Mouse (Mus musculus) megakaryocyte, embryonic 14.5 days (primary cell): ENCODE measurements around the gene Dnah7c. TPM values are rescaled to one million over a fixed set of nuclear protein-coding genes. Genes with fewer than 3 reads are reported as not detected.
"Not testable (repeated sequence)": the region's sequence is repeated elsewhere in the genome, so short reads cannot be mapped to it uniquely, and the experiment has no call there.

Experiments
- H3K27me3 ChIP-seq: replicated peaks from 2 replicates; pipeline ENCODE3; 2012; ENCODE audit warnings: inconsistent platforms
- H3K36me3 ChIP-seq: replicated peaks from 2 replicates; pipeline ENCODE3; 2012; ENCODE audit warnings: low read length, inconsistent platforms, mixed read lengths
- H3K4me1 ChIP-seq: 2 replicates; pipeline ENCODE4 v1.6.1; 2012; ENCODE audit warnings: inconsistent platforms
- H3K4me3 ChIP-seq: replicated peaks from 2 replicates; pipeline ENCODE3; 2012; ENCODE audit warnings: moderate library complexity, mild to moderate bottlenecking, inconsistent platforms
- H3K9me3 ChIP-seq: 2 replicates; pipeline ENCODE4 v1.6.1; 2012; ENCODE audit warnings: inconsistent platforms
- FLI1 ChIP-seq: IDR thresholded peaks from 2 replicates; pipeline ENCODE4 v1.6.1; 2012; ENCODE audit warnings: low read length, inconsistent platforms, mixed read lengths
- GATA1 ChIP-seq: IDR thresholded peaks from 3 replicates; pipeline ENCODE4 v1.6.1; 2012; ENCODE audit warnings: mixed read lengths, low read length, inconsistent platforms, borderline replicate concordance
- polyA plus RNA-seq: library from polyadenylated mRNA; stranded (reverse); fragments of >175 nt; gene quantifications from 2 replicates; pipeline ENCODE4 v1.2.3, GENCODE M21; 2012; ENCODE audit warnings: low replicate concordance; ENCODE audit not compliant: insufficient read depth

Gene Dnah7c
- polyA plus RNA-seq, 1 experiment = not detected

DNA sequence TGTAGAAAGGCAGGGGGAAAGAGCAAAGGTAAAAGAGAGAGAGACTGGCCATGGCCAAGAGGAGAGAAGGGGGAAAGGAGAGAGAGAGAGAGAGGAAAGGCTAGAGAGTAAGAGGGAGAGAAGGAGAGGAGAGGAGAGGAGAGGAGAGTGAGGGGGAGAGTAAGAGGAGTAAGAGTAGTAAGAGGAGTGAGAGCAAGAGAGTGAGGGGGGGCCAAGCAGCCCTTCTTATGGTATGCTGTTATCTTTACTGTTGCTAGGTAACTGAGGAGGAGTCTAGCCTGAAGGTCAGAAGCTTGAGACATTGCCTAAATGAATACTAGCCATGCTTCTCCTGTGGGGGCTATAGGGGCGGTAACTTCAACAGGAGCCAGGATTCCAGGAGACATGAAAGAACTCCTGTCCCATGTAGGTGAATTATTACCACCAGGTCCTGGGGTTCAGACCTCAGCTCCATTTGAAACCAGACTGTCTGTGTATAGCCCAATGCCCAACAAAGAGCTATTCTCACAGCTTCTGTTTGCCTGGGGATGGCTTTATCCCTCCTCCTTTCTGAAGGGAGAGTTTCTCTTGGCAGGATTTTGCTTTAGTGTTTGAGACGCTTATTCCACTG lies 119.5 kb downstream of the Dnah7c start:
- no peak overlapping the region for H3K4me3 ChIP-seq
- H3K27me3 ChIP-seq = no peaks in the 10 kb centered on the region
- H3K4me1 ChIP-seq = no peaks in the 10 kb centered on the region
- H3K9me3 ChIP-seq = peaks cover 7% of the 10 kb centered on the region; the same call in 1 of the 2 replicates
- no peaks in the 10 kb centered on the region for H3K36me3 ChIP-seq
- no peak for TF ChIP-seq FLI1
- TF ChIP-seq GATA1 = no peak

- Histone ChIP-seq H3K36me3 (no peaks in the 10 kb centered on the region), H3K9me3 (no peaks in the 10 kb centered on the region), H3K4me3 (no peak overlapping the region), H3K4me1 (no peaks in the 10 kb centered on the region), H3K27me3 (no peaks in the 10 kb centered on the region)
- TF ChIP-seq GATA1 (no peak), FLI1 (no peak)
These were observed 155.0 kb downstream of the Dnah7c start for GRCm38 (mm10) chr1:46580385-46580784.

DNA sequence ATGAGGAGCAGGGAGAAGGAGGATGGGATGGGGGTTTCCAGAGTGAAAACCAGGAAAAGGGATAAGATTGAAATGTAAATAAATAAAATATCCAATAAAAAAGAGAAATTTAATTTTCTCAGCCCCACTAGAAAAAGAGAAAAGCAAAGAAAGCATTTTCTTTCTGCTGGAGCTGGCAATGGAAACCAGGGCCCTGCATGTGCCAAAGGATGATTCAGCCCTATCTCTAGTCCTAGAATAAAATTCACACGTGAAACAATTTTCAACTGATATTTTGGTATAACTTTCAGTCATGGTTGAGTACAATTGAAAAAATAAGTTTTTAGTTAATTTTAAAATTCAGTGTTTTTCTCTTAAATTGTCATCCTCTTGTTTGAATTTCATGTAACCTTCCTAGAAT lies 168.4 kb downstream of the Dnah7c start:
- H3K9me3 ChIP-seq, H3K4me1 ChIP-seq, H3K27me3 ChIP-seq, H3K36me3 ChIP-seq, H3K4me3 ChIP-seq: not testable (repeated sequence)

- H3K4me1 ChIP-seq, H3K9me3 ChIP-seq, H3K4me3 ChIP-seq, H3K27me3 ChIP-seq, H3K36me3 ChIP-seq: not testable (repeated sequence)
These were observed 171.0 kb downstream of the Dnah7c start for GRCm38 (mm10) chr1:46596343-46596742.

- Histone ChIP-seq H3K36me3 (no peaks in the 10 kb centered on the region), H3K9me3 (peaks cover 5% of the 10 kb centered on the region; the same call in 1 of the 2 replicates), H3K4me3 (no peak overlapping the region), H3K4me1 (no peaks in the 10 kb centered on the region), H3K27me3 (no peaks in the 10 kb centered on the region)
- TF ChIP-seq GATA1 (no peak), FLI1 (no peak)
These were observed 194.9 kb downstream of the Dnah7c start for GRCm38 (mm10) chr1:46620331-46620730.

- not testable (repeated sequence) for H3K27me3 ChIP-seq, H3K9me3 ChIP-seq
These were observed 200.5 kb downstream of the Dnah7c start for GRCm38 (mm10) chr1:46625914-46626313.

DNA sequence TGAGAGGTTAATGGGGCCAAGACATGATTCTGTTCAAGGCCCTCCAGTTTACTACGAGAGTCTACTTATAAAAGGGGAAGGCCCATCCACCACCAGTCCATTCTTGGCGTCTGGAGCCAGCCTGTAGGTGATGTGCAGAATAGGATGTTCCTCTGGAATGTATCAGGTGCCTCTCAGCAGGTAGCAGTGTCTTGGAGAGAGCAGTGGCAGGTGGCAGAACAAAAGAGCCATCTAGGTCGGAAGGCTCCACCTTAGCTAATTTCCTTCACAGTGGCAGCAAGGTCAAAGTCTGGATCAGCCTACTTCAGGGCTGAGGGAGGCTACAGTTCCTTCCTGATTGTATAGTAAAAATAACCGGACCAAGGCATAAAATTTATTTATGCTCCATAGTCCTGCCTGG lies 224.4 kb downstream of the Dnah7c start:
- not testable (repeated sequence) for H3K4me1 ChIP-seq, H3K36me3 ChIP-seq, H3K4me3 ChIP-seq, H3K27me3 ChIP-seq
- H3K9me3 ChIP-seq = peaks cover 17% of the 10 kb centered on the region

More at GRCm38 (mm10) chr1:46625914-46626313, 200.5 kb downstream of the Dnah7c start:
- H3K4me3 ChIP-seq, H3K4me1 ChIP-seq, H3K36me3 ChIP-seq: not testable (repeated sequence)

DNA sequence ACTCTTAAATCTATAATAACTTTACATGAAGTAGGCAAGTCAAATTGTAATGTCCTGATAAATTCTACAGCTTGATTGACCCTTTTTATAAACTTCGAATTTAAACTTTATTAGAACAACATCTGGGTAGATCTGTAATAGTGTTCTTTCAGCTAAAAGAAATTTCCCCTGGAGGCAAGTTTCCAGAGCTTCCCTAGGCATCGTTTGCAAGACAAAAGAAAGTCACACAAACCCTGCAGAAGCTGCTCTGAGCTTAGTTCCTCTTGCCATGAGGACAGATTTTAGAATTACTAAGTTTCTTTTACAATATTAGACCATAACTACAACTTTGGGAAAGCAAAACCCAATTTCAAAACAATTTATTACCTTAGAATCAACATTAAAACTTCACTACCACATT lies 227.3 kb downstream of the Dnah7c start:
- not testable (repeated sequence) for H3K9me3 ChIP-seq, H3K4me3 ChIP-seq, H3K36me3 ChIP-seq, H3K4me1 ChIP-seq, H3K27me3 ChIP-seq

GRCm38 (mm10) chr1:46724810-46725209 lies 299.4 kb downstream of the Dnah7c start:
- not testable (repeated sequence) for H3K4me3 ChIP-seq, H3K9me3 ChIP-seq, H3K27me3 ChIP-seq, H3K4me1 ChIP-seq, H3K36me3 ChIP-seq

DNA sequence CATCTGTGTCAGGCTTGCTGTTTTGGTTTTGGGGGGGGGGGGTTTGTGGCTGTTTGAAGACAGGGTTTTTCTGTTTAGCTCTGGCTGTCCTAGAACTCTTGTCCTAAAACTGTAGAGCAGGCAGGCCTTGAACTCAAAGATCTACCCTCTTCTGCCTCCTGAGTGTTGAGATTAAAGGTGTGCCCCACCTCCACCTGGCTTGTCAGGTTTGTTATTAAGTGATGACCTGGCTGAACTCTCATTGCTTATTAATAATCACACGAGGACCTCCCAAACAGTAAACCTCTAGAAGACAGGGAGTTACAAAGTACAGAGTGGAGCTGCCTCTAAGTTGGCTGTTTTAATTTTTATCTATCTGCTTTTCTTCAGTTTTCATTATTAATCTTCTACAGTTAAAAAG lies 299.9 kb downstream of the Dnah7c start:
- Histone ChIP-seq H3K27me3 (no peaks in the 10 kb centered on the region), H3K4me3 (no peak overlapping the region), H3K36me3 (no peaks in the 10 kb centered on the region), H3K4me1 (no peaks in the 10 kb centered on the region), H3K9me3 (no peaks in the 10 kb centered on the region)
- no peak for TF ChIP-seq FLI1
- no peak for TF ChIP-seq GATA1

GRCm38 (mm10) chr1:46725719-46726118 lies 300.3 kb downstream of the Dnah7c start:
- not testable (repeated sequence) for H3K27me3 ChIP-seq, H3K36me3 ChIP-seq, H3K4me1 ChIP-seq, H3K9me3 ChIP-seq, H3K4me3 ChIP-seq

DNA sequence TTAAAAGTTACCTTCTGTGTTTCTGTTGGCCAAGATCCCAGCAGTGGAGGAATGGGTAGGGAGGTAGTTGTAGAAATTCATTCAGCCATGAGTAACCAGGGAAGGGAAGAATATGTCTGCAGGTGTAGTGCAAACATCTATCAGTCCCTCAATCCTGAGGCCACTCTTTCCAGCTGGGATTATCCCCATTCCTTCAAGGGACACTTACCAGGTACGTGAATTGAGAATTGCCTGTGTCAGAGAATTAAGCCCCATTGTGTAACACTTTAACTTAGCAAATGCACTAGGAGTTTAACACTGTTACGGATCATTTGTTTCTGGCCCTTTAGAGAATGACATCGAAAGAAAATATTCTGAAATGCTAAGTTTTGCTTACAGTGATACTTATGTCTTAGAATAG lies 304.3 kb downstream of the Dnah7c start:
- not testable (repeated sequence) for H3K27me3 ChIP-seq, H3K36me3 ChIP-seq, H3K9me3 ChIP-seq, H3K4me3 ChIP-seq, H3K4me1 ChIP-seq

- not testable (repeated sequence) for H3K4me3 ChIP-seq, H3K9me3 ChIP-seq, H3K27me3 ChIP-seq, H3K36me3 ChIP-seq, H3K4me1 ChIP-seq
These were observed 308.2 kb downstream of the Dnah7c start for GRCm38 (mm10) chr1:46733405-46734106.

GRCm38 (mm10) chr1:46734455-46734854 lies 309.1 kb downstream of the Dnah7c start:
- not testable (repeated sequence) for H3K4me3 ChIP-seq, H3K27me3 ChIP-seq, H3K4me1 ChIP-seq, H3K9me3 ChIP-seq, H3K36me3 ChIP-seq

DNA sequence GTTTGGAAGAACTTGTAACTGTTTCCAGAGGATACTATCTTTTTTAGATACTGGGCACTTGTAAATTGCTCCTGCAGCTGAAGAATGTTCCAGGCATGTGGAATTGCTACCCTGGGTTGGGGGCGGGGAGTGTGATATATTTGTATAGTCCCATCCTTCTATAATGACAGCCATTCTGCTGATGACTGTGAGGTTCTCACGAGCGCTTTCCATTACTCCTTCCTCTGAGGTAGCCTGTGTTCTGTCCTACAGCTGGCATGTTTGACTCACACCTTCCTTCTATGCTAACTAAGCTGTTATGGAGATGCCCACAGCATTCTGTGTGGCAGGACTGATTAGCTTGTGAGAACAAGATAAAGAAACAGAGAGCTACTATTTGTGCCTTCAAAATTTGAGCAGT lies 339.2 kb downstream of the Dnah7c start:
- not testable (repeated sequence) for H3K36me3 ChIP-seq, H3K4me1 ChIP-seq, H3K9me3 ChIP-seq

DNA sequence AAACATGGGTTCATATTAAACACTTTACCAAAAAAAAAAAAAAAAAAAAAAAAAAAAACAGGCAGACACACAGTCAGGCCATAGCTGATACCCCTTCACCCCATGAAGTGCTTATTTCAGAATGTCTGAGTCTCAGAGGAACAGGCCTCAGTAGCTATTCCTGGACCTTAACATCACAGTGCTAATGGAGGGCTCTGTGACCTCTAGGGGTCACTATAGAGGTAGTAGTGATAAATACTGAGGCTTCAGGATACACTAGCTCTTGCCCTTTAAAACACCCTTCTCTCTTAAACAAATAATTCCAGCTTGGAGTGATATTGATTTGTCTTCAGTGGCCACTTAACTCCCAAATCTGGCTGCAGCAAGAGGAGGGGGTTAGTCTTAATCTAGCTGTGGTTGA lies 343.9 kb downstream of the Dnah7c start:
- not testable (repeated sequence) for H3K36me3 ChIP-seq, H3K4me1 ChIP-seq, H3K27me3 ChIP-seq, H3K4me3 ChIP-seq, H3K9me3 ChIP-seq

More for the DNA sequence above, 339.2 kb downstream of the Dnah7c start:
- not testable (repeated sequence) for H3K4me3 ChIP-seq, H3K27me3 ChIP-seq
